Mouse (Mus musculus) neural tube, embryonic 10.5 days (tissue): ENCODE measurements at regions not wholly inside any gene's neighbourhood (a gene's known extent, or its start where the extent isn't known, plus 50 kb on each side); places are given as distances from the start of the nearest gene placed in this dataset.
"Not testable (repeated sequence)": the region's sequence is repeated elsewhere in the genome, so short reads cannot be mapped to it uniquely, and the experiment has no call there.

Source experiments
- DNase-seq: peaks from one replicate; pipeline ENCODE4 v3.0.0-alpha.2; 2017; ENCODE audit warnings: low spot score; ENCODE audit errors: extremely low spot score

- DNase-seq, result no peak
Observed at GRCm38 (mm10) chr3:9137131-9137874, 472.6 kb downstream of the Zfp704 start.

DNA sequence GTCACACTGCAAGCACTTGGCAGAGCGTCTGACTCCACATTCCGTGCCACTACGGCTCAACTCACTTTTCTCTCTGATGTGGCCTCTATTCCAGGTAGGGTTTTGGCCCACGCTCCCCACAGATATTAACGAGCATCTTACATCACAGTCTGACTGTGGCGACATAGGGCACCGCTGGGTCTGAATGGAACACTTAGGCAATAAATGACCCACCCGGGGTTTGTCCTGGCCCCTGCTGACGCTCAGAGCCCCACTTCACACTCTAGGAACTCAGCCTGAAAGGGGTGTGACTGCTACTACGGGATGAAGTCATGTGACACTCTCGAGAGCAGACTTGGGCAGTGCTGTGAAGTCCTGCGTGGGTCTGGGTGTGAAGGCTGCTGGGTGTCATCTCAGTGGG is 475.9 kb downstream of the Zfp704 start:
- DNase-seq, result no peak

DNA sequence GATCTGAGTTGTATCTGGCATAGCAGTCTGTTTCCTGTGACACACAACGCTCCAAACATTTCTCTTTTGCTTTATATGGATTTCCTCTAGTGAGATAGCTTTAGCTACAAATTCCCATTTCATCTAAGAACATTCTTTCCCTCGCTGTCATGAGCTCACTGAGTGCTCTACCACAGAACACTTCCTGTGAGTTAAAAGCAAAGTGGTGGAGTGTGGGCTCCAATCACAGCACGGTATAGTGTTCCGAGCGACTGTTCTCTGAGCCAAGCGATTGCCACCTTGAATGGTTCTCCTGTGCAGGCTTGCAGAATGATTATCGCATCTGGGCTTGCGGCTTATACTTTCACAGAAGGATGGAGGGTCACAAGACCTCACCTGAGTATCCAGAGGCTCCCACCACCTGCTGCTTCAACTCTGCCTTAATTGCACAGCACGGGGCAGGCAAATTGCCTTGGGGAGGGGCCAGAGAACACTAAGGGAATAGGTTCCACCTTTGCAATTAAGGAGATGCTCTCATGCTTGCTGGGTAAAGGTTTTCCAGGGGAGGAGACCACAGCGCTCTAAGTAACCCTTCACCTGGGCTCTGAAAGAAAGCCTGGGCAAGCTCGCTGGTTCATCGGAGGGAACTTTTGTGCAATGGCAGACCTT is 477.7 kb downstream of the Zfp704 start:
- DNase-seq, result no peak

GRCm38 (mm10) chr3:9131366-9131765 is 478.5 kb downstream of the Zfp704 start:
- DNase-seq, result no peak

DNA sequence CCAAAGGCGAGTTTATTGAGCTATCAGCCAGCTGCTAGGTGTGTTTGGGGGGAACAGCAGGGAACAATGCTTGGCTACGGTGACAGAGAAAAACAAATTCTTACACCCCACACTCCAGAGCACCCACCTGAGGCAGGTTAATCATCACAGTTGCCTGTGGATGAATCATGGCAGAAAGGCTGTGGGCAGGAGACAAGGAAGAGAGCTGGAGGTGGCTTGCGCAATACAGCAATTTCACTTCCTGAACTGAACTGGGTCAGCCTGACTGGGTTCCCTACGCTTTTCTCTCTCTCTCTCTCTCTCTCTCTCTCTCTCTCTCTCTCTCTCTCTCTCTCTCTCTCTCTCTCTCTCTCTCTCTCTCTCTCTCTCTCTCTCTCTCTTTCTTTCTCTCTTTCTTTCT is 481.5 kb downstream of the Zfp704 start:
- DNase-seq, result no peak

- DNase-seq, result no peak
Observed at GRCm38 (mm10) chr3:9123079-9123478, 486.8 kb downstream of the Zfp704 start.

DNA sequence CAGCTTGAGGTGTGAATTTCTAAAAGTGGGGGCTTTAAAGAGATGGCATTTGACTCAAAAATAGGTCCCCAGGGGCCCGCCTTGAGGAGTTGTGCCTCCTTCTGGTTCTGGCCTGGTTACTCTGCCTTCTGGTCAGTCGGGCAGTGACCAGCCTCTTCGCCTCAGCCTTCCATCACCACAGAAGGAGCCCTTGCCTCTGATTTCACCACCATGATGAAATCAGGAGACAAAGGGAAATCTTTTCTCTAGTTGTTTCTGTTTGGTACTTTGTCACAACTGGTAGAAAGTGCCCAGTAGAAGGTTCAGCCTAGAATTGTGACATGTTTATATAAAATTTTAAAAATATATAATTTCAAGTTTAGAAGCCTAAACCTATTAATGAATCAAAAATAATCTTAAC is 492.0 kb downstream of the Zfp704 start:
- DNase-seq, result no peak

DNA sequence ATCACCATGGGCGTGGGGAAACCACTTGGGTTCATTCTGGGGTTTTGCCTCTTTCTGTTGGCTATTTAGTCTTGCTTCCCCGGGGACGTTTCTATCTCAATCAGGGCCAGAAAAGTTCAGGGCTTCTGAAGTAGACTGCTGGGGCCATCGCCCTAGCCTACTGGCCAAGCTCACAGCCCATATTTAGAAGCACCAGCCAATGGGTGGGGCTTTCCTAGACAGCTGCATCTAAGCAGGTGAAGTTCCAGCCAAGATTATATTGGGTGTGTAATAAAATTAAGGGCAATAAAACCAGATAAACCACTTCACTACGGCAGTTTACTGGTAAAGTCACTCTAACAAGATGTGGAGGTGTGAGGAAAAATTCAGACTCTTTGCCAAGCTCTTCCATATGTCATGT is 496.5 kb downstream of the Zfp704 start:
- no peak for DNase-seq

DNA sequence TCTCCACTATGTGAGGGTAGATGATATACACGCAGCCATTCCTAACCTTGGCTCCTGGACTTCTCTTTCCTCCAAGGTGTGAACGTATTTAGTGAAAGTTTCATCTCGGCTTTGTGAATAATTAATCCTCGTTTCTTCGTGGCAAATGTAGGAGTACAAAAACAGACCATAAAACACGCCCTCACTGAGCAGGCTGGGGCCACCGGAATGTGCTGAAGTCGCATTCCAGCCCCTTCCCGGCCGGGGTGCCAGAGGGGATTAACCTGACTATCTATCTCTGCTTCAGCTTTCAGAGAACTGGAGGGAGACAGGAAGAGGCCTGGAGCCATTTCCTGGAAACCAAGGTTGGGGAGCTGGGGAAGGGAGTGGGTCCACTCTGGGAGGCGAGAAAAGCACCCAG is 499.1 kb downstream of the Zfp704 start:
- peak; percentile 28 for DNase-seq

- no peak for DNase-seq
Observed at GRCm38 (mm10) chr3:9109991-9110390, 499.9 kb downstream of the Zfp704 start.

GRCm38 (mm10) chr3:9109485-9109884 is 500.4 kb downstream of the Zfp704 start:
- DNase-seq, result no peak

- no peak for DNase-seq
Observed at GRCm38 (mm10) chr3:9107766-9108410, 502.0 kb downstream of the Zfp704 start.

- DNase-seq, result no peak
Observed at GRCm38 (mm10) chr3:9105191-9105926, 504.5 kb downstream of the Zfp704 start.

GRCm38 (mm10) chr3:9103456-9103855 is 506.4 kb downstream of the Zfp704 start:
- DNase-seq, result no peak

DNA sequence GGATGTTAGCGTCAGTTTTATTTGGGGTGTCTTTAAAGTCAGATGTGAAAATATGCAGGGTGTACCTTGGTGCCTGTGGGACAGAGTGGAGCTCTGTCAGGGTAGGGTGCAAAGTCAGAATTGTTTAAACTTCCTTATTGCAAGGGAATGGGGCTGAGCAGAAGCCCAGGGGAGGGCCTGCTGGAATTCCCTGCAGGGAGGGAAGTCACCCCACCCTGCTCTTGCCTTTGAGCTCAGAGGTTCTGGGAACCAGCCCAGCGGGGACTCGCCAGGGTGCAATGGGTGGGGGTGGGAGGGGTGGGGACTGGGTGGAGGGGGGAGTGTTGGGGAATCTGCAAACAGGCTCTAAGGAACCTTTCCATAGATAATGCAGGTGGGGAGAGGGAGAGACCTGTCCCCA is 508.6 kb downstream of the Zfp704 start:
- no peak for DNase-seq

DNA sequence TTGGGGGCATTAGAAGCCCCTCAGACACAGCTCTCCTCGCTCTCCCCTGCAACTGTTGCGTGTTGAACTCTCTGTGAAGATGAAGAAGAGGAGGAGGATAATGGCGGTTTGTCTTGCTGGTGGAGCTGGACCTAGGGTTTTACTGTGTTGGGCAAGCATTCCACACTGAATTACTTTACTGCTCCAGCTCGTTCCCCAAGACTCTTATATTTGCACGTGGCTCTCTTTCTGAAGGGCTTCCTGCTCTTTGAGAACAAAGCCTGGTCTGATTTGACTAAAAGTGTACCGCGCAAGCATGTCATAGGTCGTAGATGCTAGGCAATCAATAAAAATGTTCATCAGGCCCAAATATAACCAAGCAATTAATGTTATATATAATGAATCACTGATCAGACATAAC is 509.1 kb downstream of the Zfp704 start:
- no peak for DNase-seq

DNA sequence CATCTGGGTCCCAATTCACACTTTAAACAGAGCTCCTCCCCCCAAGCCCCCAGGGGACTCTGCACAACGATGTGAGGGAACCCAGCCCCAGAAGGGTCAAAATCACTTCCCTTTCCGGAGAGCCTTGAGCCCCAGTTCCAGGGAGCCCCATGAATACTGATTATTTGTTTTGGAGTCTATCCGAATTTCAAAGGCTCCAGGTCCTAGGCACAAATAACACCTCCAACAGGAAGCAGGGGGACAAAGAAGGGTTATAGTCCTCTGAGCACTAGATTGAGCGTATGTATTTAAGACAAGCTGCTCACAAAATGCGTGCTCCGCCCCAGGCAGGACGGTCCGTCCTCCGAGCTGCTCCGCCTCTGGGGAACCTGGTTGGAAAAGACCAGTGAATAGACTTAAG is 511.4 kb downstream of the Zfp704 start:
- no peak for DNase-seq

DNA sequence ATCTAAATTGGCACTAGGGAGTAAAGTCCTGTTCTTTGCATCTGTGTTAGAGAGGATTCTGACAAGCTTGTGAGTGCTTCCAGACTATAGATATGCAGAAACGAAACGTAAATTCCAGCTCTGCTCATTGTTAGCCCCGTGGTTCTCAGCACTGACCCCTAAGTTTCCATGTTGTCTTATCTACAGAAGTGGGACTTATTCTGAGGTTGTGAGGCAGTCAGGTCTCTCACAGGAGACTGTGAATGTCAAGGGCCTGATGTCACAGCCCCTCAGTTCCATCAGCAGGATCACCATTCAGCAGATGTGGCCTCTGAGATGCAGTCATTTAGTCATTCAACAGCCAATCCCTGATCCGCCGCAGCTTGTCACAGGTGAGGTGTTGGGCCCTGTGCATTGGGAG is 525.8 kb downstream of the Zfp704 start:
- no peak for DNase-seq

- no peak for DNase-seq
Observed at GRCm38 (mm10) chr3:9082061-9082460, 527.8 kb downstream of the Zfp704 start.

DNA sequence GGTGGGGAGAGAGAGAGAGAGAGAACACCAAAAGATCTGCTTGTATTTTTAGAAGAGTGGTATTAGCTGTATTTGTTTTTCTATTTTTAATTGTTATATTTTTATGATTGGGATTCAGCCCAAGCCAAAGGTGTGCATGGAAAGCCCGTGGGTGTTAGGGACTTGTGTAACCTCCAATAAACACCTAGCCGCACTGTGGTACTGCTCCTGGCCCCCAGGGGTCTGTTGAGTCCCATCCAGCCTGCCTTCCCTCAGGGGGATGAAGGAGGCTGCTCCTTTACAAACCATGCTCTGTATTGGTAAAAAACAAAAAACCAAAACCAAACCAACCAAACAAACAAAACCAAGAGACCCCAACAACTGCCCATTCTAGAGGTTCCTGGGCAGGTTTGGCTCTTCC is 531.7 kb downstream of the Zfp704 start:
- DNase-seq, result no peak

- DNase-seq, result peak; percentile 41
Observed at GRCm38 (mm10) chr3:9076696-9077095, 533.2 kb downstream of the Zfp704 start.

DNA sequence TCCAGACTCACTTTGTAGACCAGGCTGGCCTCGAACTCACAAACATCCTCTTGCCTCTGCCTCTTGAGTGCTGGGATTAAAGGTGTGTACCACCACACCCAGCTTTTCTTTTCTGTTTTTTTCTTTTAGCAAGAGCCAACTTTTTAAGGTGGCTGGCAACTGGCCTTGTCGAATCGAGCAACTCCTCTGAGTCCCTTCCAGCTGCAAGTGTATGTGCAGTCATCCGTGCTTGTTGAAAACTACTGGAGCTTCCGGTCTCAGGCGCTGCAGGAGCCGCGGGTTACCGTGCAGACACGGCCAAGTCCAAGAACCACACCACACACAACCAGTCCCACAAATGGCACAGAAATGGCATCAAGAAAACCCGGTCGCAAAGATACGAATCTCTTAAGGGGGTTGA is 537.4 kb downstream of the Zfp704 start:
- not testable (repeated sequence) for DNase-seq
